In genomic region chr10:21686060-21686459, GRCm38 (mm10) we compare ENCODE assay signal across 10 mouse cellular contexts.
DNase-seq lines count a peak whose midpoint lies in the region; ATAC-seq lines count a peak whose summit lies in the region.
"Had no signal": no experiment of that assay in that cellular context is flagged by ENCODE, and none has a peak within 500 bp of the region (broad histone marks: within the 10 kb centered on the region; RNA-seq: fewer than 3 reads in every experiment).

No protein-coding gene starts in this region.

- no peaks in the 10 kb centered on the region for H3K27me3 ChIP-seq in neural tube, embryonic 15.5 days (replicated peaks)
- H3K27me3 ChIP-seq: limb, embryonic 12.5 days had no signal

- no peak overlapping the region for H3K27ac ChIP-seq in neural tube, embryonic 15.5 days (replicated peaks)
- H3K27ac ChIP-seq: limb, embryonic 12.5 days had no signal

- H3K9ac ChIP-seq in neural tube, embryonic 15.5 days (replicated peaks), result no peak overlapping the region
- H3K9ac ChIP-seq: limb, embryonic 12.5 days had no signal

- H3K4me1 ChIP-seq in neural tube, embryonic 15.5 days, result peaks cover 3% of the 10 kb centered on the region; the same call in 1 of the 2 replicates

- no peak overlapping the region for H3K4me3 ChIP-seq in neural tube, embryonic 15.5 days (replicated peaks)
- H3K4me3 ChIP-seq: erythroblast, embryonic 14.5 days; limb, embryonic 12.5 days had no signal

- 71% methylated on average over 9 of the region's 9 CpGs for WGBS in neural tube, embryonic 15.5 days

- H3K36me3 ChIP-seq in neural tube, embryonic 15.5 days, result no peaks in the 10 kb centered on the region
- H3K36me3 ChIP-seq: limb, embryonic 12.5 days had no signal

- no peaks in the 10 kb centered on the region for H3K9me3 ChIP-seq in neural tube, embryonic 15.5 days (replicated peaks)
- H3K9me3 ChIP-seq: limb, embryonic 12.5 days had no signal

- peak; percentile 16; the same call in 1 of the 2 replicates for ATAC-seq in frontal cortex, adult (ENCODE audit: low TSS enrichment)
- no peak for ATAC-seq in neural tube, embryonic 15.5 days (ENCODE audit: low FRiP score)

- DNase-seq in frontal cortex, adult 2 months (ENCODE audit: extremely low spot score in 1 of 2, low spot score in 1 of 2), result no peak
- peak; percentile 69 to 73 for DNase-seq in adrenal gland, postnatal 36 days
- peak; percentile 37 to 77 for DNase-seq in kidney, adult 8-10 months
- DNase-seq in lung, postnatal 14 days, result peak; percentile 28
- DNase-seq in cerebellum, adult 11 months, result no peak
- DNase-seq in cerebellum, adult 11-12 months, result no peak

- no peak overlapping the region for H3K4me2 ChIP-seq in neural tube, embryonic 15.5 days
- H3K4me2 ChIP-seq: limb, embryonic 12.5 days had no signal

Comparison
In these comparisons a context has a peak if more than half of its experiments do, and no peak if none do; other contexts are left out.
1. DNase-seq: peak in adrenal gland, postnatal 36 days (2 of 2), kidney, adult 8-10 months (2 of 2) and lung, postnatal 14 days (single experiment); none in frontal cortex, adult 2 months (0 of 2), cerebellum, adult 11 months (single experiment) and cerebellum, adult 11-12 months (single experiment).